Mouse (Mus musculus) granulocyte monocyte progenitor cell, adult 5-6 weeks (primary cell): ENCODE results near the gene Alyref. TPM values are rescaled to one million over a fixed set of nuclear protein-coding genes. Genes with fewer than 3 reads are reported as not detected.

Experiments used
- ATAC-seq: replicated peaks from 2 replicates; pipeline ENCODE4 v1.8.0; 2016; ENCODE audit warnings: mild to moderate bottlenecking, moderate TSS enrichment, inconsistent platforms; ENCODE audit not compliant: poor library complexity, severe bottlenecking
- total RNA-seq, 2 experiments: library from RNA; stranded (forward) in 1 of 2; stranded (reverse) in 1 of 2; fragments of 200-712, 200-1000 nt in 1 of 2; fragments of >200 nt in 1 of 2; fragmentation: Nextera tagmentation in 1 of 2; gene quantifications; 2 replicates each; pipeline ENCODE4 v1.2.3; 2014 to 2017

Gene Alyref
- total RNA-seq, 2 experiments from 2014 or later = 161 to 430 TPM

GRCm38 (mm10) chr11:120549986-120550809 is 48.0 kb downstream of the Alyref start:
- no peak for ATAC-seq

DNA sequence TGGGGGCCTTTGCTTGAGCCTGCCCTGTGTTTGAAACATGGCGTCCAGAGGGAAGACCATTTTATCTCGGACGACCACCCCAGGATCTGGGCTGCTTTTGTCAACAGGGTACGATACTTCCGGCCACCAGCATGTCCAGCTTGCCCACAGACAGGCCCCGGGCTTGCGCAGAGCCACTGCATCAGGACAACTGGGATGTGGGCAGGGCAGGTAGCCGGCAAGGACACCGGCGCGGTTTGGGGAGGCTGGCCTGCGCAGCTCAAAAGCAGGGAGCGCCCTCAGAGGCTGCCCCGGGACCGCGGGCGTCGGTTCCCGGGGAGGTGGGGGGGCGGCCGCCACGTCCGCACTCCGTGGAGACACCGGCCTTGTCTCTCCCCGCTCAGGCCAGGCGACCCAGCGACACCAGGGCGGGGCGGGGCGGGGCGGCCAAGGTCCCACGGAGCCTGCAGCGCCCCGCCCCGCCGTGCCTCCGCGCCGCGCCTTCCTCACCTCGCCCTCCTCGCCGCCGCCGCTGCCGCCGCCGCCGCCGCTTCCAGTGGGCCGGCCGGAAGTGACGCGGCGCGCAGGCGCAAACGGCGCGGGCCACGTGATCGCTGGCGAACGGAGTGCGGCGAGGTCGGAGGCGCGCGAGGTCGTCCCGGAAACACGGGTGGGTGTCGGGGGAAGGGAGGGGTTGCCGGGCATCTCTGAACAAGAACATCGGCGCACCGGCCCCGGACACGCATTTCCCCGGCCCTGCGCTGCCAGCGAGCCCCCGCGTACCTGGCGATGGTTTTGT is 48.8 kb downstream of the Alyref start, which contains the start of gene Mcrip1:
Gene Mcrip1 (minus strand): TSS at position 560 of the 778 bp plus-strand sequence.
- peak; percentile 76 for ATAC-seq

DNA sequence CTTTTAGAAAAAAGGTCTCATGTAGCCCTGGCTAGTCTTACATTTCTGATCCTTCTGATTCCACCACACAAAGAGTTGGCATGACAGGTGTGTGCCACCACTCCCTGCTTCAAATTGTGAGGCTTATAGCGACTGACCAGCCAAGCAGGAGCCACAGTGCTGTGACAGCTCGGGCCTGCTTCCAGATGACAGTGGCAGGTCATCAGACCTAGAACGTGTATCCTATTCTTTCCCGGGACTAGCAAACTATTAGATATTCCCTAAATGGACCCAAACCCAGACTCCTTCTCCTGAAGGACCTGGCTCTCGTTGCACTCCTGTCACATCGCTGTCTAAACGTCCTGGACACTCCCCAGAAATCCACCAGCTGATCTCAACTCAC is 49.4 kb downstream of the Alyref start:
- ATAC-seq = no peak

- ATAC-seq = no peak
Observed at GRCm38 (mm10) chr11:120548214-120548613, 50.0 kb downstream of the Alyref start.

DNA sequence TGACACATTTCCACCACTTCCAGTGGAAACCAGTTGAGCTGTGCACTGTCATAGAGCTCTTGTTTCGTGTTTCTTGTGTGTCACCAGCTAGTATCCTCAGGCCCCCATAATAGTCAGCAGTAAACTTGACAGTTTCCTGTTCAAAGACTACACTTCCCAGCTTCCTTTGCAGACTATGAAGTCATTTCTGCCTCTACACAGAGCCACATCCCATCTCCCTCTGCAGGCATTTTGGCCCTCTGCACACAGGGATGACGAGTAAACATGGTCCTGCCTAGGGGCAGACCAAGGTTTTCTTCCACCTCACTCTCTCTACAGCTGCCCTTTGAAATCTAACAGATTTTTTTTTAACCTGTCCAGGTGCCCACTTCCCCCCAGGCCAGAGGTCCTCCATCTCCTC is 50.7 kb downstream of the Alyref start:
- ATAC-seq = peak; percentile 25

DNA sequence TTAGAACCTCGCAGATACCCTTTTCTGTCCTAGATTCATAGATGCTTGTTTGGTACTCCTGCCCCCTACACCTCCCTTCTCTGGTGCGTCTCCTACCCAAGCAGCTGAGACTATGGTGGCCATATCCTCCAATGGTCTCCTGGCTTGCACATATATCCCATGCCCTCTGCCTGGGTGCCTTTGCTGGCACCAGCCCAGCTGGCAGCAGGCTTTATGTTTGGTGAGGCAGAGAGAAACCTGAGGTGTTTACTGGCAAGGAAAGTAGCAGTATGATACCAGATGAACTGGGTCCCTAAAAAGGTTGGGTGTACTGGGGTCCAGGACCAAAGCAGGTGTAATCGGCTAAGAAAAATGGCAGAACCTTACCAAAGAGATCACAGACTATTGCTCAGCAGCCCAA is 52.2 kb downstream of the Alyref start:
- ATAC-seq = no peak

DNA sequence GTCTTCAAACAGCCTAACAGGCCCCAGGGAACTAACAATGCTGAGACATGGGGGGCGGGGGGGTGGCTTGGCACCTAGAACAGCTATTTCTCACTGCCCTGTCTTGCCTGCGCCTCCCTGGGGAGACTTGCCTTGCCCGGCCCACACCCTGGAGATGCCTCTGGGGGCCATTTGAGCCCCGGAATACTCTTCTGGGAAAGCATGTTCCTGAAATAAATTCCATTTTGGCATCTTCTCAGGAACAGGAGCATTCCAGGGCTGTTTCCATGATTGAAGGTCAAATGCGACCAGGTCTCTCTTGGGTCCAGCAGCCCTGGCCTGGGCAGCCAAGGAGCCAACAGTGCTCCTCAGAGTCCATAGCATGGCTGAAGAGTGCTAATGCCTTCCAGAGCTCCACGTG is 55.8 kb downstream of the Alyref start:
- ATAC-seq = no peak

Other genes with a start within 250 kb of the Alyref start
Only the 30 nearest of the 35 such genes appear.
- 49.2 and 54.6 TPM in 2 replicates for gene Nploc4, start 160.7 kb downstream of the Alyref start, total RNA-seq (2014; fragmentation: Nextera tagmentation)
- 34.1 and 36.6 TPM in 2 replicates for gene Nploc4, start 160.7 kb downstream of the Alyref start, total RNA-seq (2017)
- not detected in 2 replicates for gene Tspan10, start 155.7 kb downstream of the Alyref start, total RNA-seq (2014; fragmentation: Nextera tagmentation)
- not detected in 2 replicates for gene Tspan10, start 155.7 kb downstream of the Alyref start, total RNA-seq (2017)
- not detected in 2 replicates for gene Pde6g, start 144.9 kb downstream of the Alyref start, total RNA-seq (2014; fragmentation: Nextera tagmentation)
- gene Pde6g, start 144.9 kb downstream of the Alyref start, total RNA-seq (2017) = not detected in 2 replicates
- gene Oxld1, start 140.3 kb downstream of the Alyref start, total RNA-seq (2014; fragmentation: Nextera tagmentation) = 7.9 and 8.6 TPM in 2 replicates
- gene Oxld1, start 140.3 kb downstream of the Alyref start, total RNA-seq (2017) = 12.8 and 19.5 TPM in 2 replicates
- gene Ccdc137, start 140.2 kb downstream of the Alyref start, total RNA-seq (2014; fragmentation: Nextera tagmentation) = 35.6 and 43.0 TPM in 2 replicates
- gene Ccdc137, start 140.2 kb downstream of the Alyref start, total RNA-seq (2017) = 39.4 and 57.7 TPM in 2 replicates
- 11.7 and 15.1 TPM in 2 replicates for gene Arl16, start 130.8 kb downstream of the Alyref start, total RNA-seq (2014; fragmentation: Nextera tagmentation)
- gene Arl16, start 130.8 kb downstream of the Alyref start, total RNA-seq (2017) = 19.2 and 22.4 TPM in 2 replicates
- gene Mrpl12, start 113.8 kb downstream of the Alyref start, total RNA-seq (2014; fragmentation: Nextera tagmentation) = 113 and 121 TPM in 2 replicates
- 131 and 159 TPM in 2 replicates for gene Mrpl12, start 113.8 kb downstream of the Alyref start, total RNA-seq (2017)
- gene Slc25a10, start 106.5 kb downstream of the Alyref start, total RNA-seq (2014; fragmentation: Nextera tagmentation) = 20.6 and 21.3 TPM in 2 replicates
- gene Slc25a10, start 106.5 kb downstream of the Alyref start, total RNA-seq (2017) = 20.5 and 26.2 TPM in 2 replicates
- gene Gcgr, start 67.7 kb downstream of the Alyref start, total RNA-seq (2014; fragmentation: Nextera tagmentation) = not detected in 2 replicates
- gene Gcgr, start 67.7 kb downstream of the Alyref start, total RNA-seq (2017) = not detected in 2 replicates
- gene Mcrip1, start 48.6 kb downstream of the Alyref start, total RNA-seq (2014; fragmentation: Nextera tagmentation) = 64.7 and 75.8 TPM in 2 replicates
- gene Mcrip1, start 48.6 kb downstream of the Alyref start, total RNA-seq (2017) = 23.1 and 23.4 TPM in 2 replicates
- not detected in 2 replicates for gene Ppp1r27, start 47.2 kb downstream of the Alyref start, total RNA-seq (2014; fragmentation: Nextera tagmentation)
- not detected in 2 replicates for gene Ppp1r27, start 47.2 kb downstream of the Alyref start, total RNA-seq (2017)
- gene P4hb, start 25.1 kb downstream of the Alyref start, total RNA-seq (2014; fragmentation: Nextera tagmentation) = 864 and 921 TPM in 2 replicates
- gene P4hb, start 25.1 kb downstream of the Alyref start, total RNA-seq (2017) = 1,372 and 1,702 TPM in 2 replicates
- gene Arhgdia, start 16.7 kb downstream of the Alyref start, total RNA-seq (2014; fragmentation: Nextera tagmentation) = 514 and 552 TPM in 2 replicates
- 163 and 168 TPM in 2 replicates for gene Arhgdia, start 16.7 kb downstream of the Alyref start, total RNA-seq (2017)
- 80.9 and 96.2 TPM in 2 replicates for gene Anapc11, start 56 bp upstream of the Alyref start, total RNA-seq (2014; fragmentation: Nextera tagmentation)
- gene Anapc11, start 56 bp upstream of the Alyref start, total RNA-seq (2017) = 26.9 and 27.0 TPM in 2 replicates
- not detected in 2 replicates for gene Npb, start 10.1 kb upstream of the Alyref start, total RNA-seq (2014; fragmentation: Nextera tagmentation)
- gene Npb, start 10.1 kb upstream of the Alyref start, total RNA-seq (2017) = not detected in 2 replicates
- 48.1 and 70.3 TPM in 2 replicates for gene Pcyt2, start 19.6 kb upstream of the Alyref start, total RNA-seq (2014; fragmentation: Nextera tagmentation)
- gene Pcyt2, start 19.6 kb upstream of the Alyref start, total RNA-seq (2017) = 21.9 and 35.5 TPM in 2 replicates
- gene Sirt7, start 26.9 kb upstream of the Alyref start, total RNA-seq (2014; fragmentation: Nextera tagmentation) = 66.1 and 81.1 TPM in 2 replicates
- gene Sirt7, start 26.9 kb upstream of the Alyref start, total RNA-seq (2017) = 57.4 and 75.0 TPM in 2 replicates
- gene Mafg, start 35.2 kb upstream of the Alyref start, total RNA-seq (2014; fragmentation: Nextera tagmentation) = 28.7 and 37.0 TPM in 2 replicates
- 30.2 and 36.6 TPM in 2 replicates for gene Mafg, start 35.2 kb upstream of the Alyref start, total RNA-seq (2017)
- gene Pycr1, start 45.4 kb upstream of the Alyref start, total RNA-seq (2014; fragmentation: Nextera tagmentation) = 14.6 and 15.9 TPM in 2 replicates
- 4.6 and 8.9 TPM in 2 replicates for gene Pycr1, start 45.4 kb upstream of the Alyref start, total RNA-seq (2017)
- gene Myadml2, start 49.8 kb upstream of the Alyref start, total RNA-seq (2014; fragmentation: Nextera tagmentation) = not detected in 2 replicates
- gene Myadml2, start 49.8 kb upstream of the Alyref start, total RNA-seq (2017) = 0.69 and 1.9 TPM in 2 replicates
- gene Notum, start 62.8 kb upstream of the Alyref start, total RNA-seq (2014; fragmentation: Nextera tagmentation) = not detected in 2 replicates
- not detected in 2 replicates for gene Notum, start 62.8 kb upstream of the Alyref start, total RNA-seq (2017)
- 44.6 and 84.7 TPM in 2 replicates for gene Aspscr1, start 74.6 kb upstream of the Alyref start, total RNA-seq (2014; fragmentation: Nextera tagmentation)
- gene Aspscr1, start 74.6 kb upstream of the Alyref start, total RNA-seq (2017) = 29.0 and 33.5 TPM in 2 replicates
- gene Cenpx, start 115.4 kb upstream of the Alyref start, total RNA-seq (2014; fragmentation: Nextera tagmentation) = 99.2 and 129 TPM in 2 replicates
- gene Cenpx, start 115.4 kb upstream of the Alyref start, total RNA-seq (2017) = 110 and 151 TPM in 2 replicates
- gene Lrrc45, start 115.6 kb upstream of the Alyref start, total RNA-seq (2014; fragmentation: Nextera tagmentation) = 16.7 and 35.0 TPM in 2 replicates
- gene Lrrc45, start 115.6 kb upstream of the Alyref start, total RNA-seq (2017) = 30.6 and 46.2 TPM in 2 replicates
- 2.1 and 5.1 TPM in 2 replicates for gene Rac3, start 123.1 kb upstream of the Alyref start, total RNA-seq (2014; fragmentation: Nextera tagmentation)
- gene Rac3, start 123.1 kb upstream of the Alyref start, total RNA-seq (2017) = 1.1 TPM in 2 replicates
- gene Dcxr, start 128.9 kb upstream of the Alyref start, total RNA-seq (2014; fragmentation: Nextera tagmentation) = 15.9 and 24.1 TPM in 2 replicates
- gene Dcxr, start 128.9 kb upstream of the Alyref start, total RNA-seq (2017) = 14.5 and 18.6 TPM in 2 replicates
- gene Cbr2, start 133.7 kb upstream of the Alyref start, total RNA-seq (2014; fragmentation: Nextera tagmentation) = not detected in 2 replicates
- not detected in 2 replicates for gene Cbr2, start 133.7 kb upstream of the Alyref start, total RNA-seq (2017)
- gene Hmga1b, start 164.4 kb upstream of the Alyref start, total RNA-seq (2014; fragmentation: Nextera tagmentation) = 12.8 and 179 TPM in 2 replicates
- gene Hmga1b, start 164.4 kb upstream of the Alyref start, total RNA-seq (2017) = 16.3 and 157 TPM in 2 replicates
- 23.8 TPM in 2 replicates for gene Rfng, start 185.8 kb upstream of the Alyref start, total RNA-seq (2014; fragmentation: Nextera tagmentation)
- 3.1 and 4.7 TPM in 2 replicates for gene Rfng, start 185.8 kb upstream of the Alyref start, total RNA-seq (2017)
- 82.5 and 83.6 TPM in 2 replicates for gene Gps1, start 185.9 kb upstream of the Alyref start, total RNA-seq (2014; fragmentation: Nextera tagmentation)
- 91.8 and 116 TPM in 2 replicates for gene Gps1, start 185.9 kb upstream of the Alyref start, total RNA-seq (2017)